Mouse (Mus musculus): Measurements from ENCODE around the gene Gm3854. TPM values are rescaled to one million over a fixed set of nuclear protein-coding genes. Genes with fewer than 3 reads are reported as not detected.

Gene Gm3854
- polyA plus RNA-seq, 1 experiment: not detected

- Histone ChIP-seq H3K9me3 (ENCODE audit: control insufficient read depth, low read length) (no peaks in the 10 kb centered on the region), H3K36me3 (ENCODE audit: control insufficient read depth) (peaks cover 6% of the 10 kb centered on the region; the same call in 1 of the 2 replicates), H3K27me3 (ENCODE audit: control insufficient read depth) (peaks cover 3% of the 10 kb centered on the region; the same call in 1 of the 2 replicates), H3K4me1 (ENCODE audit: control insufficient read depth) (peaks cover 17% of the 10 kb centered on the region), H3K4me3 (replicated peaks) (no peak overlapping the region)
- TF ChIP-seq TAL1 (IDR thresholded peaks at IDR 0.05; ENCODE audit: low read length) (no peak), GATA1 (IDR thresholded peaks at IDR 0.05; ENCODE audit: low read length) (no peak)
Measured at GRCm38 (mm10) chr7:6378441-6378840, 34.9 kb downstream of the Gm3854 start.

GRCm38 (mm10) chr7:6381431-6381830 lies 37.9 kb downstream of the Gm3854 start:
- H3K4me3 ChIP-seq (replicated peaks): no peak overlapping the region
- peaks cover 24% of the 10 kb centered on the region for H3K4me1 ChIP-seq (ENCODE audit: control insufficient read depth)
- H3K9me3 ChIP-seq (ENCODE audit: control insufficient read depth, low read length): no peaks in the 10 kb centered on the region
- TF ChIP-seq GATA1 (IDR thresholded peaks at IDR 0.05; ENCODE audit: low read length) (no peak), TAL1 (IDR thresholded peaks at IDR 0.05; ENCODE audit: low read length) (no peak)
- peaks cover 3% of the 10 kb centered on the region; the same call in 1 of the 2 replicates for H3K36me3 ChIP-seq (ENCODE audit: control insufficient read depth)
- H3K27me3 ChIP-seq (ENCODE audit: control insufficient read depth): peaks cover 9% of the 10 kb centered on the region

- Histone ChIP-seq H3K27me3 (ENCODE audit: control insufficient read depth) (peaks cover 9% of the 10 kb centered on the region), H3K9me3 (ENCODE audit: control insufficient read depth, low read length) (no peaks in the 10 kb centered on the region), H3K4me1 (ENCODE audit: control insufficient read depth) (peaks cover 24% of the 10 kb centered on the region), H3K4me3 (replicated peaks) (peak within 1 kb of the TSS; percentile 69), H3K36me3 (ENCODE audit: control insufficient read depth) (peaks cover 3% of the 10 kb centered on the region; the same call in 1 of the 2 replicates)
- no peak for TF ChIP-seq TAL1 (IDR thresholded peaks at IDR 0.05; ENCODE audit: low read length)
- no peak for TF ChIP-seq GATA1 (IDR thresholded peaks at IDR 0.05; ENCODE audit: low read length)
Measured at GRCm38 (mm10) chr7:6383044-6383455, 39.5 kb downstream of the Gm3854 start, which contains the start of gene Zfp28. Gene Zfp28, plus strand, starts transcription at chr7:6383295.

GRCm38 (mm10) chr7:6384011-6384410 lies 40.5 kb downstream of the Gm3854 start:
- TF ChIP-seq GATA1 (IDR thresholded peaks at IDR 0.05; ENCODE audit: low read length): no peak
- TF ChIP-seq TAL1 (IDR thresholded peaks at IDR 0.05; ENCODE audit: low read length): no peak
- Histone ChIP-seq H3K9me3 (ENCODE audit: control insufficient read depth, low read length) (no peaks in the 10 kb centered on the region), H3K4me3 (replicated peaks) (no peak overlapping the region), H3K36me3 (ENCODE audit: control insufficient read depth) (no peaks in the 10 kb centered on the region), H3K27me3 (ENCODE audit: control insufficient read depth) (peaks cover 9% of the 10 kb centered on the region), H3K4me1 (ENCODE audit: control insufficient read depth) (peaks cover 24% of the 10 kb centered on the region)

GRCm38 (mm10) chr7:6386995-6387394 lies 43.4 kb downstream of the Gm3854 start:
- Histone ChIP-seq H3K9me3 (ENCODE audit: control insufficient read depth, low read length) (no peaks in the 10 kb centered on the region), H3K36me3 (ENCODE audit: control insufficient read depth) (no peaks in the 10 kb centered on the region; the same call in 1 of the 2 replicates), H3K4me3 (replicated peaks) (no peak overlapping the region), H3K4me1 (ENCODE audit: control insufficient read depth) (peaks cover 22% of the 10 kb centered on the region), H3K27me3 (ENCODE audit: control insufficient read depth) (peaks cover 9% of the 10 kb centered on the region)
- TF ChIP-seq TAL1 (IDR thresholded peaks at IDR 0.05; ENCODE audit: low read length) (no peak), GATA1 (IDR thresholded peaks at IDR 0.05; ENCODE audit: low read length) (no peak)

- TF ChIP-seq TAL1 (IDR thresholded peaks at IDR 0.05; ENCODE audit: low read length) (no peak), GATA1 (IDR thresholded peaks at IDR 0.05; ENCODE audit: low read length) (no peak)
- H3K4me3 ChIP-seq (replicated peaks): no peak overlapping the region
- H3K9me3 ChIP-seq (ENCODE audit: control insufficient read depth, low read length): peaks cover under 1% of the 10 kb centered on the region; the same call in 1 of the 2 replicates
Measured at GRCm38 (mm10) chr7:6388971-6389370, 45.4 kb downstream of the Gm3854 start.

GRCm38 (mm10) chr7:6389449-6389848 lies 45.9 kb downstream of the Gm3854 start:
- Histone ChIP-seq H3K27me3 (ENCODE audit: control insufficient read depth) (no peaks in the 10 kb centered on the region), H3K4me3 (replicated peaks) (no peak overlapping the region), H3K36me3 (ENCODE audit: control insufficient read depth) (no peaks in the 10 kb centered on the region; the same call in 1 of the 2 replicates), H3K4me1 (ENCODE audit: control insufficient read depth) (no peaks in the 10 kb centered on the region), H3K9me3 (ENCODE audit: control insufficient read depth, low read length) (peaks cover 3% of the 10 kb centered on the region; the same call in 1 of the 2 replicates)
- TF ChIP-seq TAL1 (IDR thresholded peaks at IDR 0.05; ENCODE audit: low read length): no peak
- TF ChIP-seq GATA1 (IDR thresholded peaks at IDR 0.05; ENCODE audit: low read length): no peak

More at GRCm38 (mm10) chr7:6388971-6389370, 45.4 kb downstream of the Gm3854 start:
- peaks cover under 1% of the 10 kb centered on the region; the same call in 1 of the 2 replicates for H3K27me3 ChIP-seq (ENCODE audit: control insufficient read depth)
- peaks cover 2% of the 10 kb centered on the region for H3K4me1 ChIP-seq (ENCODE audit: control insufficient read depth)
- H3K36me3 ChIP-seq (ENCODE audit: control insufficient read depth): no peaks in the 10 kb centered on the region; the same call in 1 of the 2 replicates

- Histone ChIP-seq H3K4me3 (replicated peaks) (peak within 1 kb of the TSS; percentile 63), H3K36me3 (ENCODE audit: control insufficient read depth) (peaks cover 2% of the 10 kb centered on the region; the same call in 1 of the 2 replicates), H3K9me3 (ENCODE audit: control insufficient read depth, low read length) (peaks cover 3% of the 10 kb centered on the region; the same call in 1 of the 2 replicates), H3K4me1 (ENCODE audit: control insufficient read depth) (peaks cover 6% of the 10 kb centered on the region), H3K27me3 (ENCODE audit: control insufficient read depth) (no peaks in the 10 kb centered on the region)
- no peak for TF ChIP-seq GATA1 (IDR thresholded peaks at IDR 0.05; ENCODE audit: low read length)
- TF ChIP-seq TAL1 (IDR thresholded peaks at IDR 0.05; ENCODE audit: low read length): no peak
Measured at GRCm38 (mm10) chr7:6397996-6398975, 54.7 kb downstream of the Gm3854 start, which contains the start of gene Smim17. Gene Smim17, plus strand, starts transcription at chr7:6398715.

Other genes with a start within 250 kb of the Gm3854 start
- 0.85 and 2.6 TPM in 2 replicates for gene Zfp787, start 187.8 kb upstream of the Gm3854 start, polyA plus RNA-seq (2012)
- 1.7 and 1.8 TPM in 2 replicates for gene Zfp444, start 171.5 kb upstream of the Gm3854 start, polyA plus RNA-seq (2012)
- not detected in 2 replicates for gene Galp, start 146.7 kb upstream of the Gm3854 start, polyA plus RNA-seq (2012)
- not detected in 2 replicates for gene Zscan5b, start 121.5 kb upstream of the Gm3854 start, polyA plus RNA-seq (2012)
- gene Epp13, start 91.0 kb upstream of the Gm3854 start, polyA plus RNA-seq (2012): not detected in 2 replicates
- gene Zfp667, start 57.2 kb upstream of the Gm3854 start, polyA plus RNA-seq (2012): 0.06 and 0.07 TPM in 2 replicates
- 0.02 TPM in 1 of 2 replicates, not detected in the other for gene Zfp583, start 12.5 kb upstream of the Gm3854 start, polyA plus RNA-seq (2012)
- not detected in 2 replicates for gene Zfp78, start 19.5 kb downstream of the Gm3854 start, polyA plus RNA-seq (2012)
- 0.01 TPM in 1 of 2 replicates, not detected in the other for gene Zfp28, start 39.5 kb downstream of the Gm3854 start, polyA plus RNA-seq (2012)
- gene Smim17, start 55.0 kb downstream of the Gm3854 start, polyA plus RNA-seq (2012): not detected in 2 replicates
- not detected in 2 replicates for gene Gm20715, start 66.5 kb downstream of the Gm3854 start, polyA plus RNA-seq (2012)
- not detected in 2 replicates for gene Olfr1344, start 94.9 kb downstream of the Gm3854 start, polyA plus RNA-seq (2012)
- gene Olfr1336, start 112.4 kb downstream of the Gm3854 start, polyA plus RNA-seq (2012): 0.01 TPM in 1 of 2 replicates, not detected in the other
- not detected in 2 replicates for gene Olfr1346, start 123.3 kb downstream of the Gm3854 start, polyA plus RNA-seq (2012)
- gene Olfr5, start 143.2 kb downstream of the Gm3854 start, polyA plus RNA-seq (2012): not detected in 2 replicates
- not detected in 2 replicates for gene Olfr1347, start 156.0 kb downstream of the Gm3854 start, polyA plus RNA-seq (2012)
- gene Olfr1348, start 165.0 kb downstream of the Gm3854 start, polyA plus RNA-seq (2012): not detected in 2 replicates
- not detected in 2 replicates for gene Olfr1349, start 179.2 kb downstream of the Gm3854 start, polyA plus RNA-seq (2012)
- gene Olfr1350, start 221.1 kb downstream of the Gm3854 start, polyA plus RNA-seq (2012): not detected in 2 replicates